Mouse (Mus musculus): ENCODE data around the gene Mgat4a.
A peak's percentile ranks its signal among the peaks of the same experiment; 100 is the strongest.
"Not testable (repeated sequence)": the region's sequence is repeated elsewhere in the genome, so short reads cannot be mapped to it uniquely, and the experiment has no call there.

Gene Mgat4a

GRCm38 (mm10) chr1:37531654-37532532 lies 8.9 kb downstream of the Mgat4a start:
- no peak for DNase-seq (ENCODE audit: low spot score)

- DNase-seq (ENCODE audit: low spot score), result no peak
Observed at GRCm38 (mm10) chr1:37530061-37530460, 10.8 kb downstream of the Mgat4a start.

- no peak for DNase-seq (ENCODE audit: low spot score)
Observed at GRCm38 (mm10) chr1:37526257-37526656, 14.6 kb downstream of the Mgat4a start.

GRCm38 (mm10) chr1:37524669-37525068 lies 16.1 kb downstream of the Mgat4a start:
- DNase-seq (ENCODE audit: low spot score), result no peak

- not testable (repeated sequence) for DNase-seq (ENCODE audit: low spot score)
Observed at GRCm38 (mm10) chr1:37524122-37524521, 16.7 kb downstream of the Mgat4a start.

- DNase-seq (ENCODE audit: low spot score), result not testable (repeated sequence)
Observed at GRCm38 (mm10) chr1:37523548-37523947, 17.3 kb downstream of the Mgat4a start.

GRCm38 (mm10) chr1:37522101-37522500 lies 18.7 kb downstream of the Mgat4a start:
- no peak for DNase-seq (ENCODE audit: low spot score)

GRCm38 (mm10) chr1:37518791-37519190 lies 22.0 kb downstream of the Mgat4a start:
- DNase-seq (ENCODE audit: low spot score), result no peak

GRCm38 (mm10) chr1:37518124-37518720 lies 22.6 kb downstream of the Mgat4a start:
- no peak for DNase-seq (ENCODE audit: low spot score)

GRCm38 (mm10) chr1:37512961-37513431 lies 27.8 kb downstream of the Mgat4a start:
- DNase-seq (ENCODE audit: low spot score), result no peak

- peak; percentile 41 for DNase-seq (ENCODE audit: low spot score)
Observed at GRCm38 (mm10) chr1:37512109-37512640, 28.6 kb downstream of the Mgat4a start.

- DNase-seq (ENCODE audit: low spot score), result no peak
Observed at GRCm38 (mm10) chr1:37510193-37510592, 30.6 kb downstream of the Mgat4a start.

- DNase-seq (ENCODE audit: low spot score), result no peak
Observed at GRCm38 (mm10) chr1:37509437-37509836, 31.4 kb downstream of the Mgat4a start.

GRCm38 (mm10) chr1:37505348-37505730 lies 35.5 kb downstream of the Mgat4a start:
- DNase-seq (ENCODE audit: low spot score), result no peak

GRCm38 (mm10) chr1:37504716-37505347 lies 36.0 kb downstream of the Mgat4a start:
- DNase-seq (ENCODE audit: low spot score), result no peak

GRCm38 (mm10) chr1:37503656-37504055 lies 37.2 kb downstream of the Mgat4a start:
- DNase-seq (ENCODE audit: low spot score), result no peak

- DNase-seq (ENCODE audit: low spot score), result no peak
Observed at GRCm38 (mm10) chr1:37502354-37502753, 38.5 kb downstream of the Mgat4a start.

- DNase-seq (ENCODE audit: low spot score), result no peak
Observed at GRCm38 (mm10) chr1:37500723-37501122, 40.1 kb downstream of the Mgat4a start.

- not testable (repeated sequence) for DNase-seq (ENCODE audit: low spot score)
Observed at GRCm38 (mm10) chr1:37499395-37499794, 41.4 kb downstream of the Mgat4a start.

- DNase-seq (ENCODE audit: low spot score), result no peak
Observed at GRCm38 (mm10) chr1:37498911-37499310, 41.9 kb downstream of the Mgat4a start.

GRCm38 (mm10) chr1:37496591-37497280 lies 44.1 kb downstream of the Mgat4a start:
- DNase-seq (ENCODE audit: low spot score), result no peak
